Mouse (Mus musculus) gastrocnemius, adult 18-20 months (tissue): ENCODE results near the gene Ccpg1os. TPM values are rescaled to one million over a fixed set of nuclear protein-coding genes. Genes with fewer than 3 reads are reported as not detected.
A peak's percentile ranks its signal among the peaks of the same experiment; 100 is the strongest.

ENCODE experiments used
- DNase-seq: peaks from one replicate; pipeline ENCODE4 v3.0.0; 2021; ENCODE audit warnings: low spot score
- long read RNA-seq, 2 experiments: library from polyadenylated mRNA; stranded (forward); transcript quantifications; one replicate each; pipeline ENCODE4 v2.0.0; 2021
- total RNA-seq, 2 experiments: library from RNA; stranded (reverse); gene quantifications; 2 replicates each; pipeline ENCODE4 v1.2.3; 2021

Ccpg1os gene
- 10 to 100 TPM; 11.4 to 13.2 TPM for total RNA-seq
- long read RNA-seq, experiment 1, transcript Ccpg1os-201 (2 exons, 711 nt) = major isoform, 8 of 10 reads
- long read RNA-seq, experiment 1, partial matches to known transcripts = 1 of 10 reads
- long read RNA-seq, experiment 1, other reads (novel, unspliced or antisense) = 1 of 10 reads
- long read RNA-seq, experiment 2, transcript Ccpg1os-201 (2 exons, 711 nt) = major isoform, 6 of 8 reads
- long read RNA-seq, experiment 2, partial matches to known transcripts = 0 of 8 reads
- long read RNA-seq, experiment 2, other reads (novel, unspliced or antisense) = 2 of 8 reads

- peak; percentile 95 for DNase-seq
Observed at GRCm38 (mm10) chr9:72985250-72986220, at the start of gene Ccpg1os, which contains the start of gene Ccpg1. Gene Ccpg1os (minus strand): TSS chr9:72985382. Gene Ccpg1 (plus strand): TSS chr9:72985429.

DNA sequence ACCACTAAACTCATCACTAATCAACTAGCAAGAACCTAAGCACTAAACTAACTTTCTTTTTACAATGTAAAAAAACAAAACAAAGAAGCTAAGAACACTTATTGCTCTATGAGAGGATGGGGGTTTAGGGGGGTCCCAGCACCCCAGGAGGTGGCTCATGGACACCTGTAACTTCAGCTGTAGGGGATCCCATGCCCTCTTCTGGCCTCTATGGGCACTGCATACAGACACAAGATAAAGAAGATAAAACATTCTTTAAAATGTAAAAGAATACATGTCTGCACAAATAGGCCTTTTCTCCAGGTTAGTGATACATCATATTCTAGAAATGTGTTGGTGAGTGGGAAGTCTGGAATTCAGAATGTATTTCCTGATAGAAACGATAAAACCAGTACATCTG lies 48.2 kb upstream of the Ccpg1os start:
- no peak for DNase-seq

DNA sequence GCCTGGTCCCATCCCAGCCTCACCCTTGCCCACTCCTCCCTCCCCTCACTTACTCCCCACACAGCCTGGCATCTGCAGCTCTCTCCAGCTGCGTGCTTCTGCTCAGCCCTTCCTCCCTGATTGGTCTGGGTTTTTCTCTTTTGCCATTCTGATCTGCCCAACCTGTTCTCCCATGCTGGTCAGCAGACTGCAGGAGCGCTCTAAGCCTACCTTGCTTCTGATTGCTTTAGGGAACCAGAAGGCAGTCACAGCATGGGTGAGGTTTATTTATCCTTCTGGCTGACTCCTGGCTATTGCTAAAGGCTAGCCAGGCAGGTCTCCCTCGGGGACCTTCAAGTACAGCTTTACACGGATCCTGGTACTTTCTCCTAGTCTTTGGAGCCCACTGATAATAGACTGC lies 46.2 kb upstream of the Ccpg1os start:
- DNase-seq = no peak

DNA sequence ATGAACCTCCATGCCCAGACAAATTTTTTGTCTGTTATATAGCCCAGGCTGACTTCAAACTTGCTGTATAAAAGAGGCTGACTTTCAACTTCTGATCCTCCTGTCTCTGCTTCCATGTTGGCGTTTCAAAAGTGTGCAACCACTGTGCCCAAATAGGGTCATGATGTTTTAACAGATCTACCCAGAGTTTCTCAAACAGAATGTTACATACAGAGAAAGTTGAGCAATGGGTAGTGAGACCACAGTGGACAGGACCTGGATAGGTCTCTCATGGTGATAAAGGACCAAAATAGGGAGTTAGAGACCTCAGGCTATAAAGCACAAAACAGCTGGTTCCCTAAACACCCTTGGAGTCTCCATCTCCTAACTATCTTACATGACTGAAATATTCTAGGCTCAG lies 45.3 kb upstream of the Ccpg1os start:
- no peak for DNase-seq

GRCm38 (mm10) chr9:73025818-73026636 lies 40.8 kb upstream of the Ccpg1os start:
- no peak for DNase-seq

- no peak for DNase-seq
Observed at GRCm38 (mm10) chr9:73020566-73021097, 35.5 kb upstream of the Ccpg1os start.

DNA sequence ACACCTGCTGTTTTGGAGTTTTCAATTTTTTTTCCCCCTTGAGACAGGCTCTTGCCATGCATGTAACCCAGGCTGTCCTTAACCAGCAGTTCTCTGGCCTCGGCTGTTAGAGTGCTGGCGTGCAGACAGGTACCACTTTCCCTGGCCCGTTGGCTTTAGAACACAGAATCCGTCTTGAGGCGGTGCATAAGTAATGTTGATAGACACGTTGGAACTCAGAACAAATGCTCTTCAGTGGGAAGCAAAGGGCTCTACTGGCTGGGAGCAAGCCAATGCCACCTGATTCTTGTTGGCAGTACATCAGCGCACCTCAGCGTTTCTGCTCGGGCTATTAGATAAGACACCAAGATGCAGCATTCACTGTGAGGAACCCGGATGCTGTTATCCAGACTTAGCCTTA lies 34.7 kb upstream of the Ccpg1os start:
- peak; percentile 17 for DNase-seq

DNA sequence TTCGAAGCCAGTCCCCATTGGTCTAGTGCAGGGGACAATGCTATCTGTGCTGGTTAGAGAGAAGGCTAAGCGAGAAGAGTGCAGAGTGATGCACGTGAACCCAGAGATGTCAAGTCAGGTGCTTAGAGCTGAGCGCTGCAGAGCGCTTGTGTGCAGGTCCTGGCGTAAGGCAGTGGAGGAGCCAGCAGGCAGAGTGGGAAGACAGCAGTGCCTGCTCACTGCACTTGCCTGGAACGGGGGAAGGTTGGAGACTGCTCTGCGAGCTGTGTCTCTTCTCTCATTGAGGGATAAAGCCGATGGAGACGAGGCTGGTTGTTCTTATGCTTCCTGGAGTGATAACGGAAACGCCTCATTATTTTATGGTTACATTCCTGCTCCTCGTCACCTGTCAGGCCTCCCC lies 29.5 kb upstream of the Ccpg1os start:
- no peak for DNase-seq

DNA sequence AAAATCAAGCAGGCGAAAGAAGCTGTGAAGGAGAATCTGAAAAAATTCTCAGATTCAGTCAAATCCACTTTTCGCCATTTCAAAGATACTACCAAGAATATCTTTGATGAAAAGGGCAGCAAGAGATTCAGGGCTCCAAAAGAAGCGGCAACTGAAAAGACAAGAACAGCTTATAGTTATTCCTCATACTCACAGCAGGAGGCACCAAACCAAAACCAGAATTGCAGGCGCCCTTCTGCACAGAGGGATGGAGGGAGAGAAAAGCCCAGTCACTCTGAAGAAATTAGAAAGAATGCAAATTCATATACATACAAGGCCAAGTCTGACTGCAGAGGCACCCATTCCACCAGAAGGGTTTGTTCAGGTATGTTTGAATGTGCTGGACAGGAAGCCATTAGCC lies 27.4 kb upstream of the Ccpg1os start:
- no peak for DNase-seq

- DNase-seq = no peak
Observed at GRCm38 (mm10) chr9:73008384-73008783, 23.2 kb upstream of the Ccpg1os start.

- DNase-seq = no peak
Observed at GRCm38 (mm10) chr9:73006175-73006574, 21.0 kb upstream of the Ccpg1os start.

DNA sequence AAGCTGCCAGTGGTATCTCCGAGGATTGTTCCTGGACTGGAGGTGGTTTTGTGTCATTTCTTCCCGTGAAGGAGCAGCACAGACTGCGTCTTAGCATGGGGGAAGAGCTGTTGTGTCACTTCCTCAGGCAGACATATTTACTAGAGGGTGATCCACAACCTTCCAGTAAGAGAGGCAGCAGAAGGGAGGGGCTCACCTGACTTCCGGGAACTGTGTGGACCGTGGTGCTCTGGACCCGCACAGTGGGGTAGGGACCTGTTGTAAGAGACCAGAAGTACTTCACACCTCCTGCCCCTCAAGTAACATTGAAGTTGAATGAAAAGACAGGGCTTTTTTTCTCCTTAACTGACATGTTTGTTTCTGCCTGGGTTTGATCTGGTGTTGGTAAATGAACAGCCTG lies 19.9 kb upstream of the Ccpg1os start:
- no peak for DNase-seq

DNA sequence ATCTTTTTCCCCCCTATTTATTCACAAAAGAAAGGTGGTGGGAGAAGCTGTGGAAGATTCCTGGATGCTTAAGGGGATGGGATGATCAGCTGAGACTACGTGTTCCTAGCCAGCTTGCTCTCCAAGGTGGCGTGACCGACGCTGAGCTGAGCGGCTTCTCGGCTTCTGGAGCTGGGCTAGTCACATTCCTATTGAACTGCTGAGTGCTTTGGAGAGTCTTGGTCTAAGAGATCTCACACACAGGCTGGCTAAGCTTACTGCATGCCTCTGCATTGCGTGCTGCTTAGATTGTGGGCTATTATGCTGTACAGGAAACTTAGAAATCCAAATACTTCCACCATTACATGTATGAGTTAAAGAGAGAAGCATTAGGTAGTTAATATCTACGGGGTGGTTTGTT lies 18.9 kb upstream of the Ccpg1os start:
- no peak for DNase-seq

DNA sequence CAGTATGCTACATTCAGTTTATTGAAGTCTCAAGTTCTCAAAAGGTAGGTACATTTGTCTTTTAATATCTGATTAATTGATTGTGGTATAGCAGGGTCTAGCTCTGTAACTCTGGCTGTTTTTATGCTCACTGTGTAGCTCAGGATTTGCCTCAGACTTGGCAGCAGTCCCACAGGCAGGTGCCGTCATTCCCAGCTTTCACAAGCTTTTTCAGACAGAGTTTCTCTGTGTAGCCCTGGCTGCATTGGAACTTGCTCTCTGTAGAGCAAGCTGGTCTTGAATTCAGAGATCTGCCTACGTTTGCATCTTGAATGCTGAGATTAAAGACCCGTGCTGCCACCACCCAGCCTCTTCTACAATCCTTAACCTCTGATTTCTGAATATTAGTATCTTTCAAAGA lies 17.0 kb upstream of the Ccpg1os start:
- no peak for DNase-seq

- no peak for DNase-seq
Observed at GRCm38 (mm10) chr9:73001314-73002011, 16.3 kb upstream of the Ccpg1os start.

DNA sequence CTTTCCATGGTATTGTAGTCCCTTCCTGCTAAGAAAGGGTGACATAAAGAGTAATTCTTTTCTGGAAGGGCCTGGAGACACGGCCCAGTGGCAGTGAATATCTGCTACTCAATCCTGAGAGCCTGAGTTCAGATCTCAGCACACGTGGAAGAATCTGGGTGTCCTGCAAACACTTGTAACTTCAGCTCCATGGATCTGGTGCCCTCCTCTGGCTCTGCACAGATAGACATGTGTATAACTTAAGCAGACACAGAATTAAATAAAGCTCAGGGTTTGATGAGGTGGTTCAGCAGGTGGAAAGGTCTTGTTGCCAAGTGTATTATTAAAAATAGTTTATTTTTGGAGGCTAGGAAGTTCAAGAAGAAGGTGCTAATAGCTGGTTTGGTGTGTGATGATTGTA lies 15.3 kb upstream of the Ccpg1os start:
- DNase-seq = no peak

DNA sequence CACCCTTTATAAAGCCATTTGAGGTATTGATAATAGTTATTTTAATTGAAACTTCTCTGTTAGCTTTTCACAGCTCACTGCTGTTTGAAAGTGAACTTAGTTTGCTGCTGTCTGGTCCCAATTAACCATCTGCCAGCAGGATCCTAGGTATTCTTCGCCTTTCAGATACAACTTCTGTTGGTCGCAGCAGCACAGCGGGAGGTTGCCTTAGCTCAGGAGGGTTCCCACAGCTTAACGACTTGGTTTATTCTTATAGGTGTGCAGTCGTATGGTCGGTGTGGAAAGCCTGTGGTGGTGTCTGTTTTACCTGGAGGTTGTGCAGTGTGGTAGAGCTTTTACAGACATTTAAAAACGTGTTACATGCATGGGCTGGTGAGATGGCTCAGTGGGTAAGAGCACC lies 11.6 kb upstream of the Ccpg1os start:
- DNase-seq = no peak

- DNase-seq = peak; percentile 18
Observed at GRCm38 (mm10) chr9:72996167-72996566, 11.0 kb upstream of the Ccpg1os start.

- DNase-seq = no peak
Observed at GRCm38 (mm10) chr9:72992576-72992975, 7.4 kb upstream of the Ccpg1os start.

GRCm38 (mm10) chr9:72991420-72991819 lies 6.2 kb upstream of the Ccpg1os start:
- DNase-seq = no peak

GRCm38 (mm10) chr9:72988706-72989105 lies 3.5 kb upstream of the Ccpg1os start:
- DNase-seq = no peak
